Mouse (Mus musculus) testis, adult 2 months (tissue): ENCODE results near the gene Strip1.

Source experiments
- CTCF ChIP-seq: fragments of 200-500 bp; IDR thresholded peaks from 2 replicates; pipeline ENCODE4 v1.5.1; 2012; ENCODE audit warnings: low read depth, mild to moderate bottlenecking, inconsistent platforms, low read length, moderate library complexity; ENCODE audit not compliant: control insufficient read depth, insufficient read depth, insufficient replicate concordance
- POLR2A ChIP-seq: fragments of 200-500 bp; IDR thresholded peaks from 2 replicates; pipeline ENCODE4 v1.6.1; 2012; ENCODE audit warnings: low read depth, mild to moderate bottlenecking, inconsistent platforms, low read length, moderate library complexity; ENCODE audit not compliant: control insufficient read depth

GRCm38 (mm10) chr3:107597134-107597533 lies 34.4 kb downstream of the Strip1 start:
- TF ChIP-seq CTCF (no peak), POLR2A (no peak)
